ENCODE assay signal across 32 mouse cellular contexts in genomic region chr8:119566367-119566766, GRCm38 (mm10). TPM values are rescaled to one million over a fixed set of nuclear protein-coding genes. Genes with fewer than 3 reads are reported as not detected.
DNase-seq lines count a peak whose midpoint lies in the region; TF ChIP-seq lines count a peak whose summit lies in the region.
"Had no signal": no experiment of that assay in that cellular context is flagged by ENCODE, and none has a peak within 500 bp of the region (broad histone marks: within the 10 kb centered on the region; RNA-seq: fewer than 3 reads in every experiment).

No protein-coding gene starts in this region.

- intact Hi-C loops in left cerebral cortex, adult 2 months (cut with DNase I) = no loop called here

- peaks cover 87% of the 10 kb centered on the region for H3K4me1 ChIP-seq in thymus, adult 2 months (replicated peaks; ENCODE audit: control insufficient read depth, insufficient read depth, low read length)
- peaks cover 3 to 11% of the 10 kb centered on the region in 2 experiments; a peak in 2 of 4 replicates for H3K4me1 ChIP-seq in ES-E14 (ENCODE audit: control insufficient read depth in 2 of 2, insufficient read depth in 2 of 2, low read length in 2 of 2, poor library complexity in 1 of 2)
- H3K4me1 ChIP-seq: embryonic facial prominence, embryonic 12.5 days; heart, embryonic 15.5 days; intestine, embryonic 15.5 days had no signal

- no peak for TF ChIP-seq POLR2A in thymus, adult 2 months (IDR thresholded peaks at IDR 0.05; ENCODE audit: control insufficient read depth, extremely low read depth, insufficient read depth, low read length, poor library complexity)

- no peak for DNase-seq in thymus, adult 2 months
- DNase-seq in thymus, postnatal 4 days = no peak
- peak; percentile 53 for DNase-seq in ES-E14 (ENCODE audit: low read depth, low spot score)
- DNase-seq in gonadal fat pad, adult 2 months (ENCODE audit: low read depth) = peak; percentile 58
- no peak for DNase-seq in left cerebral cortex, adult 2 months (ENCODE audit: extremely low spot score in 1 of 2, low spot score in 2 of 2)
- no peak for DNase-seq in ovary, postnatal 10 days (ENCODE audit: low spot score)
- DNase-seq: adrenal gland, postnatal 10 days; adrenal gland, postnatal 36 days; B cell, adult 2 months; cerebellum, adult 18-20 months; cerebellum, adult 9-11 months; cerebellum, postnatal 25 days; forebrain, postnatal 0 days; gastrocnemius, adult 2 months; gastrocnemius, postnatal 14 days; heart, adult 18-20 months; heart, postnatal 10 days; heart, postnatal 36 days had no signal

- H3K4me3 ChIP-seq in thymus, adult 2 months (ENCODE audit: control insufficient read depth, insufficient read depth, low read length) = no peak overlapping the region
- H3K4me3 ChIP-seq in ES-E14 (ENCODE audit: insufficient read depth in 1 of 2, low read depth in 1 of 2, low read length in 2 of 2, poor library complexity in 1 of 2, severe bottlenecking in 1 of 2) = peak overlapping the region in 1 of 2 experiments; percentile 40; a peak in 1 of 4 replicates
- H3K4me3 ChIP-seq in left cerebral cortex, adult 2 months = no peak overlapping the region
- H3K4me3 ChIP-seq: embryonic facial prominence, embryonic 12.5 days; embryonic facial prominence, embryonic 15.5 days; gastrocnemius, adult 2 months; heart, embryonic 12.5 days; heart, embryonic 15.5 days; hindbrain, embryonic 10.5 days; hindbrain, embryonic 13.5 days; intestine, embryonic 15.5 days had no signal

- WGBS in thymus, adult 2 months = 96% methylated on average over 11 of the region's 11 CpGs

- H3K36me3 ChIP-seq in thymus, adult 2 months (ENCODE audit: control insufficient read depth, insufficient read depth, low read length) = peaks cover 51% of the 10 kb centered on the region
- H3K36me3 ChIP-seq in ES-E14 (ENCODE audit: control insufficient read depth, insufficient read depth, low read length, poor library complexity, severe bottlenecking) = peaks cover 22% of the 10 kb centered on the region; the same call in 1 of the 2 replicates

- H3K27ac ChIP-seq in thymus, adult 2 months (ENCODE audit: control insufficient read depth, insufficient read depth, low read length) = peak overlapping the region; percentile 94
- peak overlapping the region; percentile 5; the same call in 1 of the 2 replicates for H3K27ac ChIP-seq in ES-E14 (ENCODE audit: insufficient read depth, low read depth, low read length, poor library complexity, severe bottlenecking)
- H3K27ac ChIP-seq in left cerebral cortex, adult 2 months = no peak overlapping the region
- H3K27ac ChIP-seq: embryonic facial prominence, embryonic 12.5 days; embryonic facial prominence, embryonic 15.5 days; gastrocnemius, adult 2 months; heart, embryonic 15.5 days; hindbrain, embryonic 10.5 days; hindbrain, embryonic 13.5 days; intestine, embryonic 15.5 days had no signal

- in situ Hi-C loops in ES-E14 (cut with MboI; ENCODE audit: low sequenced_read_pairs in 2 of 2, unreplicated experiment in 2 of 2) = no loop called here

- no peaks in the 10 kb centered on the region for H3K9me3 ChIP-seq in ES-E14 (ENCODE audit: control insufficient read depth, insufficient read depth, low read depth, low read length)
- H3K9me3 ChIP-seq: embryonic facial prominence, embryonic 12.5 days; embryonic facial prominence, embryonic 15.5 days; heart, embryonic 12.5 days; heart, embryonic 15.5 days; hindbrain, embryonic 10.5 days; hindbrain, embryonic 13.5 days; intestine, embryonic 15.5 days had no signal

- TF ChIP-seq CTCF in thymus, adult 2 months (IDR thresholded peaks at IDR 0.05; ENCODE audit: borderline replicate concordance, control insufficient read depth, extremely low read depth, insufficient read depth, low read length, poor library complexity) = no peak
- TF ChIP-seq CTCF in left cerebral cortex, adult 2 months (IDR thresholded peaks at IDR 0.05) = no peak

- peak overlapping the region; percentile 20; the same call in 1 of the 2 replicates for H3K9ac ChIP-seq in ES-E14 (ENCODE audit: insufficient read depth, low read depth, low read length, poor library complexity, severe bottlenecking)
- H3K9ac ChIP-seq: embryonic facial prominence, embryonic 12.5 days; embryonic facial prominence, embryonic 15.5 days; forebrain, postnatal 0 days; heart, embryonic 12.5 days; heart, embryonic 15.5 days; hindbrain, embryonic 13.5 days; intestine, embryonic 15.5 days had no signal

- H3K27me3 ChIP-seq in thymus, adult 2 months (ENCODE audit: control insufficient read depth, insufficient read depth, low read length) = no peaks in the 10 kb centered on the region
- H3K27me3 ChIP-seq: CH12.LX; embryonic facial prominence, embryonic 12.5 days; embryonic facial prominence, embryonic 15.5 days; heart, embryonic 12.5 days; heart, embryonic 15.5 days; hindbrain, embryonic 13.5 days; intestine, embryonic 15.5 days had no signal

TF ChIP-seq in ES-E14, 5 proteins besides CTCF, POLR2A, EP300 and RAD21:
- TF ChIP-seq ZC3H11A (IDR thresholded peaks at IDR 0.05; ENCODE audit: borderline replicate concordance, low read depth, low read length) (no peak), CHD2 (IDR thresholded peaks at IDR 0.05; ENCODE audit: low read depth, low read length) (no peak), HCFC1 (IDR thresholded peaks at IDR 0.05; ENCODE audit: borderline replicate concordance, insufficient read depth, low read length) (no peak), MAFK (IDR thresholded peaks at IDR 0.05; ENCODE audit: insufficient read depth, low read depth, low read length) (no peak), ZNF384 (IDR thresholded peaks at IDR 0.05; ENCODE audit: low read depth, low read length) (no peak)

RNA-seq across cellular contexts. Expression of gene Mbtps1, which starts 7.8 kb away (rescaled TPM):
- polyA plus RNA-seq in thymus, adult 2 months (2012; rRNA removed) = 166 and 177 TPM in 2 replicates
- 167 and 198 TPM in 2 replicates for total RNA-seq in ES-E14 (2012; rRNA removed)
- polyA plus RNA-seq in gonadal fat pad, adult 2 months (2012; rRNA removed) = 103 and 107 TPM in 2 replicates
- total RNA-seq in left cerebral cortex, adult 2 months (2021) = 10 to 100 TPM; 61.0 to 64.3 TPM

RNA-seq across cellular contexts. Expression of gene Hsdl1, which starts 8.6 kb away (rescaled TPM):
- polyA plus RNA-seq in thymus, adult 2 months (2012; rRNA removed) = 149 and 176 TPM in 2 replicates
- 19.5 and 19.7 TPM in 2 replicates for total RNA-seq in ES-E14 (2012; rRNA removed)
- 26.2 and 28.6 TPM in 2 replicates for polyA plus RNA-seq in gonadal fat pad, adult 2 months (2012; rRNA removed)
- total RNA-seq in left cerebral cortex, adult 2 months (2021) = 10 to 100 TPM; 42.3 to 43.1 TPM

RNA-seq across cellular contexts. Expression of gene Dnaaf1, which starts 8.7 kb away (rescaled TPM):
- polyA plus RNA-seq in thymus, adult 2 months (2012; rRNA removed) = 0.90 and 1.1 TPM in 2 replicates
- total RNA-seq in ES-E14 (2012; rRNA removed) = 0.79 and 1.0 TPM in 2 replicates
- 2.0 and 4.0 TPM in 2 replicates for polyA plus RNA-seq in gonadal fat pad, adult 2 months (2012; rRNA removed)
- under 1 TPM; 0.27 to 0.35 TPM for total RNA-seq in left cerebral cortex, adult 2 months (2021)
- total RNA-seq: adrenal gland, adult 18-20 months; adrenal gland, postnatal 10 days; common myeloid progenitor, adult 5-6 weeks; forebrain, postnatal 0 days; gastrocnemius, adult 2 months; gastrocnemius, postnatal 14 days; gastrocnemius, postnatal 4 days; heart, postnatal 10 days; heart, postnatal 36 days had no signal
- polyA plus RNA-seq: forebrain, embryonic 11.5 days had no signal

RNA-seq across cellular contexts. Expression of gene Taf1c, which starts 38.7 kb away (rescaled TPM):
- polyA plus RNA-seq in thymus, adult 2 months (2012; rRNA removed) = 109 and 112 TPM in 2 replicates
- 24.8 and 28.3 TPM in 2 replicates for total RNA-seq in ES-E14 (2012; rRNA removed)
- 13.6 and 17.8 TPM in 2 replicates for polyA plus RNA-seq in gonadal fat pad, adult 2 months (2012; rRNA removed)
- total RNA-seq in left cerebral cortex, adult 2 months (2021) = 10 to 100 TPM; 10.7 to 12.1 TPM

RNA-seq across cellular contexts. Expression of gene Adad2, which starts 46.2 kb away (rescaled TPM):
- 0.22 and 0.34 TPM in 2 replicates for polyA plus RNA-seq in thymus, adult 2 months (2012; rRNA removed)
- total RNA-seq in ES-E14 (2012; rRNA removed) = 6.8 and 8.0 TPM in 2 replicates
- 0.33 and 0.36 TPM in 2 replicates for polyA plus RNA-seq in gonadal fat pad, adult 2 months (2012; rRNA removed)
- total RNA-seq in left cerebral cortex, adult 2 months (2021) = under 1 TPM; 0.18 to 0.54 TPM
- total RNA-seq: adrenal gland, adult 18-20 months; adrenal gland, postnatal 10 days; adrenal gland, postnatal 36 days; CH12.LX; common myeloid progenitor, adult 5-6 weeks; forebrain, postnatal 0 days; gastrocnemius, adult 2 months; gastrocnemius, postnatal 14 days; gastrocnemius, postnatal 4 days; heart, adult 18-20 months; heart, postnatal 10 days; heart, postnatal 36 days; MEL had no signal
- polyA plus RNA-seq: forebrain, embryonic 11.5 days; frontal cortex, adult 2 months; heart, embryonic 12.5 days; heart, embryonic 15.5 days; hindbrain, embryonic 13.5 days; intestine, embryonic 15.5 days had no signal

Comparison
In these comparisons a context has a peak if more than half of its experiments do, and no peak if none do; other contexts are left out.
1. DNase-seq: peak in ES-E14 (single experiment) and gonadal fat pad, adult 2 months (single experiment); none in thymus, adult 2 months (single experiment), thymus, postnatal 4 days (single experiment), left cerebral cortex, adult 2 months (0 of 2) and ovary, postnatal 10 days (single experiment).